Mouse (Mus musculus) CH12.LX (cell line): ENCODE data around the gene Dhx38. TPM values are rescaled to one million over a fixed set of nuclear protein-coding genes. Genes with fewer than 3 reads are reported as not detected.
A peak's percentile ranks its signal among the peaks of the same experiment; 100 is the strongest.

Experiments used
- DNase-seq: peaks from one replicate; pipeline ENCODE4 v3.0.0-alpha.2; 2013; ENCODE audit errors: extremely low read depth
- H3K27ac ChIP-seq: 2 replicates; pipeline ENCODE4 v1.5.1; 2012; ENCODE audit warnings: low read depth, mild to moderate bottlenecking, control low read depth, moderate library complexity; ENCODE audit not compliant: insufficient read depth
- H3K27me3 ChIP-seq: replicated peaks from 2 replicates; pipeline ENCODE3; 2012; ENCODE audit warnings: inconsistent platforms
- H3K36me3 ChIP-seq, 2 experiments: replicated peaks in 1 of 2; 2 replicates each; pipeline versions ENCODE3 to v1.6.1; 2012; ENCODE audit warnings: inconsistent platforms in 1 of 2, low read length in 1 of 2, mild to moderate bottlenecking in 1 of 2, mixed read lengths in 1 of 2, moderate library complexity in 1 of 2; ENCODE audit not compliant: control insufficient read depth in 1 of 2, insufficient read depth in 1 of 2
- H3K4me1 ChIP-seq, 2 experiments: 2 replicates each; pipeline ENCODE4 v1.6.1; 2012; ENCODE audit warnings: inconsistent platforms in 1 of 2, moderate library complexity in 1 of 2; ENCODE audit not compliant: insufficient read depth in 2 of 2, control insufficient read depth in 1 of 2
- H3K4me2 ChIP-seq: 2 replicates; pipeline ENCODE4 v1.6.1; 2012; ENCODE audit warnings: low read depth, mild to moderate bottlenecking, control low read depth; ENCODE audit not compliant: poor library complexity, insufficient read depth, severe bottlenecking
- H3K4me3 ChIP-seq, 3 experiments: fragments of 150-350 bp in 1 of 3; sonication (generic) in 1 of 3; replicated peaks in 1 of 3; 2 replicates each; pipeline versions ENCODE3 to v1.5.1; 2011 to 2012; ENCODE audit warnings: low read depth in 2 of 3, low read length in 2 of 3, mild to moderate bottlenecking in 2 of 3, moderate library complexity in 2 of 3, control low read depth in 1 of 3, improper control_type of control experiment in 1 of 3, inconsistent platforms in 1 of 3, mixed read lengths in 1 of 3; ENCODE audit not compliant: poor library complexity in 1 of 3
- H3K79me2 ChIP-seq: replicated peaks from 2 replicates; pipeline ENCODE4 v1.6.1; 2012; ENCODE audit warnings: mild to moderate bottlenecking, moderate library complexity; ENCODE audit not compliant: control insufficient read depth, poor library complexity, insufficient read depth, severe bottlenecking; ENCODE audit errors: extremely low read depth
- H3K9ac ChIP-seq: 2 replicates; pipeline ENCODE4 v1.6.1; 2012; ENCODE audit warnings: low read depth, mild to moderate bottlenecking, control low read depth, moderate library complexity; ENCODE audit not compliant: insufficient read depth
- H3K9me3 ChIP-seq: replicated peaks from 2 replicates; pipeline ENCODE3; 2012; ENCODE audit warnings: low read length, inconsistent platforms, mixed read lengths
- CHD2 ChIP-seq: IDR thresholded peaks from 2 replicates; pipeline ENCODE4 v1.6.1; 2011; ENCODE audit warnings: low read length, improper control_type of control experiment
- CTCF ChIP-seq, 2 experiments: IDR thresholded peaks in 1 of 2; conservative IDR thresholded peaks in 1 of 2; 2 replicates each; pipeline ENCODE4 v1.5.1; 2011 to 2012; ENCODE audit warnings: low read depth in 2 of 2, low read length in 2 of 2, improper control_type of control experiment in 1 of 2, inconsistent platforms in 1 of 2, mild to moderate bottlenecking in 1 of 2, moderate library complexity in 1 of 2
- ELF1 ChIP-seq: IDR thresholded peaks from 2 replicates; pipeline ENCODE4 v1.6.1; 2014; ENCODE audit warnings: low read depth, mild to moderate bottlenecking, inconsistent platforms, low read length, improper control_type of control experiment
- EP300 ChIP-seq: IDR thresholded peaks from 2 replicates; pipeline ENCODE4 v1.6.1; 2011; ENCODE audit warnings: low read length, improper control_type of control experiment
- GABPA ChIP-seq: IDR thresholded peaks from 2 replicates; pipeline ENCODE4 v1.6.1; 2012; ENCODE audit warnings: low read depth, low read length, improper control_type of control experiment, inconsistent platforms; ENCODE audit not compliant: insufficient replicate concordance
- HCFC1 ChIP-seq: IDR thresholded peaks from 2 replicates; pipeline ENCODE4 v1.6.1; 2012; ENCODE audit warnings: low read depth, mild to moderate bottlenecking, inconsistent platforms, low read length, improper control_type of control experiment
- KAT2A ChIP-seq: IDR thresholded peaks from 2 replicates; pipeline ENCODE4 v1.6.1; 2012; ENCODE audit warnings: low read length, improper control_type of control experiment, inconsistent platforms; ENCODE audit not compliant: insufficient replicate concordance
- MAX ChIP-seq: IDR thresholded peaks from 2 replicates; pipeline ENCODE4 v1.6.1; 2011; ENCODE audit warnings: low read length, improper control_type of control experiment
- NRF1 ChIP-seq: IDR thresholded peaks from 2 replicates; pipeline ENCODE4 v1.6.1; 2014; ENCODE audit warnings: low read depth, mild to moderate bottlenecking, inconsistent platforms, low read length, improper control_type of control experiment, moderate library complexity
- POLR2AphosphoS2 ChIP-seq: IDR thresholded peaks from 2 replicates; pipeline ENCODE4 v1.6.1; 2011; ENCODE audit warnings: low read depth, low read length, improper control_type of control experiment
- RAD21 ChIP-seq: IDR thresholded peaks from 2 replicates; pipeline ENCODE4 v1.6.1; 2011; ENCODE audit warnings: low read depth, mild to moderate bottlenecking, low read length, improper control_type of control experiment, moderate library complexity
- RCOR1 ChIP-seq: conservative IDR thresholded peaks from 2 replicates; pipeline ENCODE4 v1.6.1; 2012; ENCODE audit warnings: low read depth, mild to moderate bottlenecking, inconsistent platforms, low read length, improper control_type of control experiment
- SIN3A ChIP-seq: IDR thresholded peaks from 2 replicates; pipeline ENCODE4 v1.6.1; 2012; ENCODE audit warnings: low read length, improper control_type of control experiment, inconsistent platforms
- SMC3 ChIP-seq: IDR thresholded peaks from 2 replicates; pipeline ENCODE4 v1.6.1; 2011; ENCODE audit warnings: low read depth, low read length, improper control_type of control experiment
- USF1 ChIP-seq: IDR thresholded peaks from 2 replicates; pipeline ENCODE4 v1.6.1; 2014; ENCODE audit warnings: low read depth, mild to moderate bottlenecking, inconsistent platforms, low read length, improper control_type of control experiment
- ZMIZ1 ChIP-seq: IDR thresholded peaks from 2 replicates; pipeline ENCODE4 v1.6.1; 2012; ENCODE audit warnings: low read depth, mild to moderate bottlenecking, inconsistent platforms, low read length, improper control_type of control experiment
- ZNF384 ChIP-seq: IDR thresholded peaks from 2 replicates; pipeline ENCODE4 v1.6.1; 2012; ENCODE audit warnings: low read depth, low read length, improper control_type of control experiment, inconsistent platforms
- dilution Hi-C: fragments of 300-500 bp; cut with MboI; formaldehyde crosslinking; loops from 2 replicates; pipeline ENCODE4 v1.14.3; 2020; ENCODE audit warnings: low sequenced_read_pairs; ENCODE audit not compliant: extremely low pct_unique_long_range_greater_than_20kb, extremely low pct_ligation_motif_present
- in situ Hi-C: fragments of 300-500 bp; cut with MboI; formaldehyde crosslinking; loops from 3 replicates; pipeline ENCODE4 v1.14.3; 2019; ENCODE audit warnings: low sequenced_read_pairs, low pct_ligation_motif_present, low pct_unique_long_range_greater_than_20kb, mixed read lengths
- polyA plus RNA-seq: library from polyadenylated mRNA; unstranded; fragments of >175 nt; gene quantifications from 2 replicates; pipeline ENCODE4 v1.2.1, GENCODE M21; 2012; ENCODE audit warnings: low read depth; ENCODE audit not compliant: insufficient read length
- total RNA-seq, 2 experiments: library from RNA; depleted of rRNA; stranded (reverse); fragments of 300-350 nt in 1 of 2; fragments of >200 nt in 1 of 2; gene quantifications; 2 replicates each; pipeline ENCODE4 v1.2.3; 2012 to 2014

The Dhx38 gene
- total and polyA plus RNA-seq, 3 experiments: 19.7 to 51.0 (median 41.7) TPM

GRCm38 (mm10) chr8:109595854-109596253 lies 30.2 kb upstream of the Dhx38 start:
- Histone ChIP-seq H3K79me2 (no peaks in the 10 kb centered on the region), H3K4me1 (no peaks in the 10 kb centered on the region), H3K9me3 (no peaks in the 10 kb centered on the region), H3K9ac (no peak overlapping the region), H3K27me3 (no peaks in the 10 kb centered on the region), H3K27ac (no peak overlapping the region), H3K4me3 (no peak overlapping the region), H3K36me3 (peaks cover 44 to 84% of the 10 kb centered on the region in 2 experiments), H3K4me2 (no peak overlapping the region)
- TF ChIP-seq SMC3 (peak; percentile 65), ZMIZ1 (no peak), POLR2AphosphoS2 (no peak), MAX (no peak), EP300 (no peak), RAD21 (peak; percentile 32), CTCF (conservative IDR thresholded peaks at IDR 0.05 in 1 of 2, IDR thresholded peaks at IDR 0.05 in 1 of 2; ENCODE audit: low read depth in 2 of 2, low read length in 2 of 2) (peak; percentile 78 to 100), SIN3A (no peak)
- peak; percentile 56 for DNase-seq
- in situ Hi-C loops (no loop called here), dilution Hi-C loops (no loop called here)

DNA sequence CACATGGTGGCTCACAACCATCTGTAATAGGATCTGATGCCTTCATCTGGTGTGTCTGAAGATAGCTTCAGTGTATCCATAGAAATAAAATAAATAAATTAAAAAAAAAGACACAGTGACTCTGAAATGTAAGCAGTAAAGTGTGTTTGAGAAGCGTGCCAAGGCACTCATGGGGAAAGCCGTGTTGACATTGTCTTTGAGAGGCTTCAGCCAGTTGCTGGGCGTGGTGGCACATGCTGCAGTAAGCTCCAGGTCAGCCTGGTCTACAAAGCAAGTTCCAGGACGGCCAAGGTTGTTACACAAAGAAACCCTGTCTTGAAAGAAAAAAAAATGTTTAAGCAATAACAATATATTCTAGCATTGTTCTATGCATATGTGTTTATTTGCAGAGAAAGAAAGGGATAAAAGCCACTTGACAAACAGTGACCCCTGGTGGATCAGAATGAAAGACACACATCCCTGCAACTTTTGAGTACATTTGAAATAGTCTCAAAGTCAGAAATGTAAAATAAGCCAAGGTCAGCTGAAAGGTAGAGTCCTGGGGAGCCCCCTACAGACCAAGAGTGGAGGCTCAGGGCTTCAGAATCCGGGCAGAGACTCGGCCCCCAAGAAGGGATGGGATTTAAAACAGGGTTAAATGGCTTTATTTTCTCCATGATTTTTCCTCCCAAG lies 27.6 kb upstream of the Dhx38 start:
- dilution Hi-C loops (no loop called here), in situ Hi-C loops (no loop called here)
- Histone ChIP-seq H3K27me3 (no peaks in the 10 kb centered on the region), H3K9me3 (no peaks in the 10 kb centered on the region), H3K36me3 (peaks cover 33 to 63% of the 10 kb centered on the region in 2 experiments), H3K27ac (no peak overlapping the region), H3K4me2 (no peak overlapping the region), H3K4me3 (no peak overlapping the region)
- peak; percentile 50 for DNase-seq
- no peak for TF ChIP-seq HCFC1
- TF ChIP-seq KAT2A: no peak
- TF ChIP-seq SIN3A: no peak
- peak; percentile 44 to 80; a peak in 3 of 4 replicates for TF ChIP-seq CTCF (conservative IDR thresholded peaks at IDR 0.05 in 1 of 2, IDR thresholded peaks at IDR 0.05 in 1 of 2; ENCODE audit: low read depth in 2 of 2, low read length in 2 of 2)
- TF ChIP-seq ZNF384: no peak
- peak; percentile 37 for TF ChIP-seq SMC3
- TF ChIP-seq RCOR1: no peak
- no peak for TF ChIP-seq ELF1
- TF ChIP-seq GABPA: no peak
- peak; percentile 48 for TF ChIP-seq RAD21
- TF ChIP-seq NRF1: no peak
- no peak for TF ChIP-seq USF1
- no peak for TF ChIP-seq CHD2
- TF ChIP-seq, all 38 proteins: peak for 3
- no peaks in the 10 kb centered on the region for H3K79me2 ChIP-seq
- no peak overlapping the region for H3K9ac ChIP-seq
- H3K4me1 ChIP-seq: no peaks in the 10 kb centered on the region
